8 mouse cellular contexts compared by ENCODE assay signal in the genomic region with DNA sequence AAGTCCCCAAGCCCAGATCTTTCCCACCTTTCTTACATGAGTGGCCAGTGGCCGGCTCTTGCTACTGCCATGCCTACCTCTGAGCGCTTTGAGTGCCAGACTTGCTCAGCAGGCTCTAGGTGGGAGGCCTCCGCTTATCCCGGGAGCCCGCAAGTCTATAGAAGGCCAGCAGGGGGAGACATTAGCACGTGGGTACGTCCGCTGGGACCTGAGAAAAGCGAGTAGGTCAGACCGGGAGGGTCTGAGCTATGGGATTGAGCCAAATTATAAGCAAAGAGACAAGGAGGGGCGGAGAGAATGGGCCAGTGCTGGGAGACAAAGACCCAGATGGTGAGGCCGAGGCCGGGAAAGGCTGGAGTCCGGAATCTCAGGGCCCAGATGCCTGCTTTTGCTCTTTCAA. TPM values are rescaled to one million over a fixed set of nuclear protein-coding genes. Genes with fewer than 3 reads are reported as not detected.
A peak's percentile ranks its signal among the peaks of the same experiment; 100 is the strongest.
DNase-seq lines count a peak whose midpoint lies in the region; ATAC-seq and TF ChIP-seq lines count a peak whose summit lies in the region.

No protein-coding gene starts in this region.

- intact Hi-C loops in gastrocnemius, adult 2 months (cut with DNase I), result loop anchor here (1.0 to 10.0 kb wide), 8 partner anchors 62 to 1347 kb away; no protein-coding TSS in a partner anchor

- H3K4me1 ChIP-seq in hindbrain, embryonic 16.5 days (ENCODE audit: control insufficient read depth, insufficient read depth, low read depth, low read length), result peaks cover 4% of the 10 kb centered on the region; the same call in 1 of the 2 replicates

- H3K27ac ChIP-seq in gastrocnemius, adult 2 months, result peak overlapping the region; percentile 88
- H3K27ac ChIP-seq in hindbrain, embryonic 16.5 days (ENCODE audit: low read depth, low read length), result peak overlapping the region; percentile 34; the same call in 1 of the 2 replicates

- no peaks in the 10 kb centered on the region for H3K9me3 ChIP-seq in hindbrain, embryonic 16.5 days (ENCODE audit: control insufficient read depth, low read length)

- TF ChIP-seq CTCF in gastrocnemius, adult 2 months (IDR thresholded peaks at IDR 0.05), result peak; percentile 82

- no peak overlapping the region for H3K9ac ChIP-seq in hindbrain, embryonic 16.5 days (ENCODE audit: low read depth, low read length)

- peak overlapping the region; percentile 84 for H3K4me3 ChIP-seq in gastrocnemius, adult 2 months
- peak overlapping the region; percentile 16 for H3K4me3 ChIP-seq in hindbrain, embryonic 16.5 days (ENCODE audit: low read length)

- H3K27me3 ChIP-seq in hindbrain, embryonic 16.5 days (replicated peaks; ENCODE audit: control insufficient read depth, insufficient read depth, low read length), result peaks cover 6% of the 10 kb centered on the region; the same call in 1 of the 2 replicates

- DNase-seq in cerebellum, postnatal 4 days (ENCODE audit: low spot score in 2 of 2), result peak; percentile 55 to 77
- DNase-seq in gastrocnemius, adult 2 months, result peak; percentile 80
- DNase-seq in left cerebral cortex, adult 11 months (ENCODE audit: low spot score), result peak; percentile 76
- peak; percentile 90 for DNase-seq in lung, postnatal 36 days
- peak; percentile 82 for DNase-seq in right cerebral cortex, adult 18-20 months
- peak; percentile 63 for DNase-seq in urinary bladder, postnatal 25 days (ENCODE audit: low spot score)

- peak; percentile 61 for ATAC-seq in activated CD4-positive, CD25-positive, alpha-beta regulatory T cell, adult 4 months
- peak; percentile 44 for ATAC-seq in hindbrain, embryonic 16.5 days

- 18% methylated on average over 11 of the region's 14 CpGs for WGBS in hindbrain, embryonic 16.5 days

- H3K36me3 ChIP-seq in hindbrain, embryonic 16.5 days (ENCODE audit: control insufficient read depth, insufficient read depth, low read length), result no peaks in the 10 kb centered on the region

- H3K4me2 ChIP-seq in hindbrain, embryonic 16.5 days (ENCODE audit: low read length), result peak overlapping the region; percentile 70

RNA-seq across cellular contexts. Expression of a gene that starts 1.0 kb away (rescaled TPM):
- polyA plus RNA-seq in activated CD4-positive, CD25-positive, alpha-beta regulatory T cell, adult 4 months (2017; shearing (Covaris generic)), result under 1 TPM; 0.32 to 0.37 TPM
- total RNA-seq in gastrocnemius, adult 2 months (2021), result 1 to 10 TPM; 5.8 to 9.8 TPM
- polyA plus RNA-seq in hindbrain, embryonic 16.5 days (2015; fragmentation: Nextera tagmentation; extraction: Ambion mirVana), result 16.0 and 19.5 TPM in 2 replicates

Comparison
In these comparisons a context has a peak if more than half of its experiments do, and no peak if none do; other contexts are left out.
1. Peak in every context shown above with its lines: DNase-seq, ATAC-seq, H3K4me3 ChIP-seq and H3K27ac ChIP-seq.
2. RNA of a gene that starts 1.0 kb away (polyA plus RNA-seq): 16.0 to 19.5 TPM in hindbrain, embryonic 16.5 days; 0.32 to 0.37 TPM in activated CD4-positive, CD25-positive, alpha-beta regulatory T cell, adult 4 months; every median in the first group is over 10 times any median in the second.